Mouse (Mus musculus): ENCODE results near the gene Pik3r1. TPM values are rescaled to one million over a fixed set of nuclear protein-coding genes. Genes with fewer than 3 reads are reported as not detected.

The Pik3r1 gene
- polyA plus RNA-seq, 1 experiment from 2014 or later: 24.9 TPM

GRCm38 (mm10) chr13:101800833-101801371, 32.9 kb upstream of the Pik3r1 start:
- no peak for ATAC-seq (replicated peaks; ENCODE audit: extremely low read depth, insufficient read depth, low FRiP score)
- Histone ChIP-seq H3K4me3 (ENCODE audit: low read length) (peak overlapping the region; percentile 62), H3K4me1 (ENCODE audit: control insufficient read depth, insufficient read depth, low read length) (peaks cover 11% of the 10 kb centered on the region), H3K9ac (ENCODE audit: low read length) (peak overlapping the region; percentile 73), H3K27me3 (ENCODE audit: control insufficient read depth, insufficient read depth, low read length) (no peaks in the 10 kb centered on the region), H3K36me3 (ENCODE audit: control insufficient read depth, insufficient read depth) (no peaks in the 10 kb centered on the region), H3K9me3 (replicated peaks; ENCODE audit: control insufficient read depth, low read length) (no peaks in the 10 kb centered on the region), H3K4me2 (ENCODE audit: low read depth, low read length) (peak overlapping the region; percentile 93), H3K27ac (ENCODE audit: low read length) (no peak overlapping the region; the same call in 1 of the 2 replicates)
- WGBS: 37% methylated on average over 10 of the region's 10 CpGs

GRCm38 (mm10) chr13:101800021-101800596, 32.1 kb upstream of the Pik3r1 start:
- Histone ChIP-seq H3K4me3 (ENCODE audit: low read length) (no peak overlapping the region), H3K27me3 (ENCODE audit: control insufficient read depth, insufficient read depth, low read length) (no peaks in the 10 kb centered on the region), H3K27ac (ENCODE audit: low read length) (no peak overlapping the region), H3K9me3 (replicated peaks; ENCODE audit: control insufficient read depth, low read length) (no peaks in the 10 kb centered on the region), H3K36me3 (ENCODE audit: control insufficient read depth, insufficient read depth) (no peaks in the 10 kb centered on the region), H3K9ac (ENCODE audit: low read length) (no peak overlapping the region), H3K4me2 (ENCODE audit: low read depth, low read length) (no peak overlapping the region), H3K4me1 (ENCODE audit: control insufficient read depth, insufficient read depth, low read length) (peaks cover 11% of the 10 kb centered on the region)
- WGBS: 87% methylated on average over 13 of the region's 13 CpGs
- no peak for ATAC-seq (replicated peaks; ENCODE audit: extremely low read depth, insufficient read depth, low FRiP score)

GRCm38 (mm10) chr13:101799318-101799717, 31.3 kb upstream of the Pik3r1 start:
- Histone ChIP-seq H3K9me3 (replicated peaks; ENCODE audit: control insufficient read depth, low read length) (no peaks in the 10 kb centered on the region), H3K4me3 (ENCODE audit: low read length) (no peak overlapping the region), H3K27me3 (ENCODE audit: control insufficient read depth, insufficient read depth, low read length) (no peaks in the 10 kb centered on the region), H3K4me1 (ENCODE audit: control insufficient read depth, insufficient read depth, low read length) (peaks cover 11% of the 10 kb centered on the region), H3K27ac (ENCODE audit: low read length) (no peak overlapping the region), H3K4me2 (ENCODE audit: low read depth, low read length) (no peak overlapping the region), H3K36me3 (ENCODE audit: control insufficient read depth, insufficient read depth) (no peaks in the 10 kb centered on the region), H3K9ac (ENCODE audit: low read length) (no peak overlapping the region)
- 92% methylated on average over 2 of the region's 2 CpGs for WGBS
- no peak for ATAC-seq (replicated peaks; ENCODE audit: extremely low read depth, insufficient read depth, low FRiP score)

- WGBS: 74% methylated on average over 4 of the region's 4 CpGs
- Histone ChIP-seq H3K9me3 (replicated peaks; ENCODE audit: control insufficient read depth, low read length) (no peaks in the 10 kb centered on the region), H3K4me3 (ENCODE audit: low read length) (no peak overlapping the region), H3K27me3 (ENCODE audit: control insufficient read depth, insufficient read depth, low read length) (no peaks in the 10 kb centered on the region), H3K4me1 (ENCODE audit: control insufficient read depth, insufficient read depth, low read length) (peaks cover 11% of the 10 kb centered on the region), H3K36me3 (ENCODE audit: control insufficient read depth, insufficient read depth) (no peaks in the 10 kb centered on the region), H3K9ac (ENCODE audit: low read length) (no peak overlapping the region), H3K4me2 (ENCODE audit: low read depth, low read length) (no peak overlapping the region), H3K27ac (ENCODE audit: low read length) (no peak overlapping the region)
- ATAC-seq (replicated peaks; ENCODE audit: extremely low read depth, insufficient read depth, low FRiP score): no peak
Measured at GRCm38 (mm10) chr13:101798522-101798921, 30.5 kb upstream of the Pik3r1 start.

- H3K4me3 ChIP-seq (ENCODE audit: low read length): no peak overlapping the region
- 56% methylated on average over 6 of the region's 6 CpGs for WGBS
- H3K27me3 ChIP-seq (ENCODE audit: control insufficient read depth, insufficient read depth, low read length): no peaks in the 10 kb centered on the region
- H3K36me3 ChIP-seq (ENCODE audit: control insufficient read depth, insufficient read depth): no peaks in the 10 kb centered on the region
- H3K9ac ChIP-seq (ENCODE audit: low read length): no peak overlapping the region
- H3K4me1 ChIP-seq (ENCODE audit: control insufficient read depth, insufficient read depth, low read length): peaks cover 10% of the 10 kb centered on the region
- H3K4me2 ChIP-seq (ENCODE audit: low read depth, low read length): no peak overlapping the region
- no peak overlapping the region for H3K27ac ChIP-seq (ENCODE audit: low read length)
- no peaks in the 10 kb centered on the region for H3K9me3 ChIP-seq (replicated peaks; ENCODE audit: control insufficient read depth, low read length)
- no peak for ATAC-seq (replicated peaks; ENCODE audit: extremely low read depth, insufficient read depth, low FRiP score)
Measured at GRCm38 (mm10) chr13:101796983-101797382, 29.0 kb upstream of the Pik3r1 start.

GRCm38 (mm10) chr13:101785705-101786104, 17.7 kb upstream of the Pik3r1 start:
- Histone ChIP-seq H3K9me3 (replicated peaks; ENCODE audit: control insufficient read depth, low read length) (no peaks in the 10 kb centered on the region), H3K4me3 (ENCODE audit: low read length) (no peak overlapping the region), H3K9ac (ENCODE audit: low read length) (no peak overlapping the region), H3K27ac (ENCODE audit: low read length) (no peak overlapping the region), H3K4me1 (ENCODE audit: control insufficient read depth, insufficient read depth, low read length) (no peaks in the 10 kb centered on the region), H3K27me3 (ENCODE audit: control insufficient read depth, insufficient read depth, low read length) (no peaks in the 10 kb centered on the region), H3K4me2 (ENCODE audit: low read depth, low read length) (no peak overlapping the region), H3K36me3 (ENCODE audit: control insufficient read depth, insufficient read depth) (no peaks in the 10 kb centered on the region)
- no peak for ATAC-seq (replicated peaks; ENCODE audit: extremely low read depth, insufficient read depth, low FRiP score)
- WGBS: 86% methylated on average over 3 of the region's 4 CpGs

- no peak overlapping the region for H3K9ac ChIP-seq (ENCODE audit: low read length)
- ATAC-seq (replicated peaks; ENCODE audit: extremely low read depth, insufficient read depth, low FRiP score): no peak
- whole genome bisulfite sequencing: 88% methylated on average over 13 of the region's 13 CpGs
- H3K4me2 ChIP-seq (ENCODE audit: low read depth, low read length): no peak overlapping the region
- H3K4me3 ChIP-seq (ENCODE audit: low read length): no peak overlapping the region
- no peaks in the 10 kb centered on the region for H3K27me3 ChIP-seq (ENCODE audit: control insufficient read depth, insufficient read depth, low read length)
- no peak overlapping the region for H3K27ac ChIP-seq (ENCODE audit: low read length)
- no peaks in the 10 kb centered on the region for H3K9me3 ChIP-seq (replicated peaks; ENCODE audit: control insufficient read depth, low read length)
- no peaks in the 10 kb centered on the region for H3K4me1 ChIP-seq (ENCODE audit: control insufficient read depth, insufficient read depth, low read length)
- no peaks in the 10 kb centered on the region for H3K36me3 ChIP-seq (ENCODE audit: control insufficient read depth, insufficient read depth)
Measured at GRCm38 (mm10) chr13:101784651-101785289, 16.8 kb upstream of the Pik3r1 start.

- no peak for ATAC-seq (replicated peaks; ENCODE audit: extremely low read depth, insufficient read depth, low FRiP score)
- no peak overlapping the region for H3K27ac ChIP-seq (ENCODE audit: low read length)
- H3K9me3 ChIP-seq (replicated peaks; ENCODE audit: control insufficient read depth, low read length): no peaks in the 10 kb centered on the region
- H3K9ac ChIP-seq (ENCODE audit: low read length): no peak overlapping the region
- 83% methylated on average over 4 of the region's 4 CpGs for WGBS
- no peaks in the 10 kb centered on the region for H3K4me1 ChIP-seq (ENCODE audit: control insufficient read depth, insufficient read depth, low read length)
- H3K36me3 ChIP-seq (ENCODE audit: control insufficient read depth, insufficient read depth): no peaks in the 10 kb centered on the region
- H3K27me3 ChIP-seq (ENCODE audit: control insufficient read depth, insufficient read depth, low read length): no peaks in the 10 kb centered on the region
- no peak overlapping the region for H3K4me3 ChIP-seq (ENCODE audit: low read length)
- H3K4me2 ChIP-seq (ENCODE audit: low read depth, low read length): no peak overlapping the region
Measured at GRCm38 (mm10) chr13:101779011-101779410, 11.0 kb upstream of the Pik3r1 start.

GRCm38 (mm10) chr13:101777851-101778250, 9.8 kb upstream of the Pik3r1 start:
- Histone ChIP-seq H3K36me3 (ENCODE audit: control insufficient read depth, insufficient read depth) (no peaks in the 10 kb centered on the region), H3K27me3 (ENCODE audit: control insufficient read depth, insufficient read depth, low read length) (no peaks in the 10 kb centered on the region), H3K4me3 (ENCODE audit: low read length) (no peak overlapping the region), H3K27ac (ENCODE audit: low read length) (no peak overlapping the region), H3K9me3 (replicated peaks; ENCODE audit: control insufficient read depth, low read length) (no peaks in the 10 kb centered on the region), H3K4me1 (ENCODE audit: control insufficient read depth, insufficient read depth, low read length) (no peaks in the 10 kb centered on the region), H3K4me2 (ENCODE audit: low read depth, low read length) (no peak overlapping the region), H3K9ac (ENCODE audit: low read length) (no peak overlapping the region)
- no peak for ATAC-seq (replicated peaks; ENCODE audit: extremely low read depth, insufficient read depth, low FRiP score)
- 85% methylated on average over 3 of the region's 3 CpGs for WGBS

Data from heart, embryonic 16.5 days (tissue).